Mouse (Mus musculus) CH12.LX (cell line): Measurements from ENCODE around the gene Nrros. TPM values are rescaled to one million over a fixed set of nuclear protein-coding genes. Genes with fewer than 3 reads are reported as not detected.

Experiments
- DNase-seq: peaks from one replicate; pipeline ENCODE4 v3.0.0-alpha.2; 2013; ENCODE audit errors: extremely low read depth
- H3K27ac ChIP-seq: 2 replicates; pipeline ENCODE4 v1.5.1; 2012; ENCODE audit warnings: low read depth, mild to moderate bottlenecking, control low read depth, moderate library complexity; ENCODE audit not compliant: insufficient read depth
- H3K27me3 ChIP-seq: replicated peaks from 2 replicates; pipeline ENCODE3; 2012; ENCODE audit warnings: inconsistent platforms
- H3K36me3 ChIP-seq, 2 experiments: replicated peaks in 1 of 2; 2 replicates each; pipeline versions ENCODE3 to v1.6.1; 2012; ENCODE audit warnings: inconsistent platforms in 1 of 2, low read length in 1 of 2, mild to moderate bottlenecking in 1 of 2, mixed read lengths in 1 of 2, moderate library complexity in 1 of 2; ENCODE audit not compliant: control insufficient read depth in 1 of 2, insufficient read depth in 1 of 2
- H3K4me1 ChIP-seq, 2 experiments: 2 replicates each; pipeline ENCODE4 v1.6.1; 2012; ENCODE audit warnings: inconsistent platforms in 1 of 2, moderate library complexity in 1 of 2; ENCODE audit not compliant: insufficient read depth in 2 of 2, control insufficient read depth in 1 of 2
- H3K4me2 ChIP-seq: 2 replicates; pipeline ENCODE4 v1.6.1; 2012; ENCODE audit warnings: low read depth, mild to moderate bottlenecking, control low read depth; ENCODE audit not compliant: poor library complexity, insufficient read depth, severe bottlenecking
- H3K4me3 ChIP-seq, 3 experiments: fragments of 150-350 bp in 1 of 3; sonication (generic) in 1 of 3; replicated peaks in 1 of 3; 2 replicates each; pipeline versions ENCODE3 to v1.5.1; 2011 to 2012; ENCODE audit warnings: low read depth in 2 of 3, low read length in 2 of 3, mild to moderate bottlenecking in 2 of 3, moderate library complexity in 2 of 3, control low read depth in 1 of 3, improper control_type of control experiment in 1 of 3, inconsistent platforms in 1 of 3, mixed read lengths in 1 of 3; ENCODE audit not compliant: poor library complexity in 1 of 3
- H3K79me2 ChIP-seq: replicated peaks from 2 replicates; pipeline ENCODE4 v1.6.1; 2012; ENCODE audit warnings: mild to moderate bottlenecking, moderate library complexity; ENCODE audit not compliant: control insufficient read depth, poor library complexity, insufficient read depth, severe bottlenecking; ENCODE audit errors: extremely low read depth
- H3K9ac ChIP-seq: 2 replicates; pipeline ENCODE4 v1.6.1; 2012; ENCODE audit warnings: low read depth, mild to moderate bottlenecking, control low read depth, moderate library complexity; ENCODE audit not compliant: insufficient read depth
- H3K9me3 ChIP-seq: replicated peaks from 2 replicates; pipeline ENCODE3; 2012; ENCODE audit warnings: low read length, inconsistent platforms, mixed read lengths
- CTCF ChIP-seq, 2 experiments: IDR thresholded peaks in 1 of 2; conservative IDR thresholded peaks in 1 of 2; 2 replicates each; pipeline ENCODE4 v1.5.1; 2011 to 2012; ENCODE audit warnings: low read depth in 2 of 2, low read length in 2 of 2, improper control_type of control experiment in 1 of 2, inconsistent platforms in 1 of 2, mild to moderate bottlenecking in 1 of 2, moderate library complexity in 1 of 2
- E2F4 ChIP-seq: IDR thresholded peaks from 2 replicates; pipeline ENCODE4 v1.6.1; 2011; ENCODE audit warnings: low read depth, low read length, improper control_type of control experiment; ENCODE audit not compliant: insufficient replicate concordance
- ELF1 ChIP-seq: IDR thresholded peaks from 2 replicates; pipeline ENCODE4 v1.6.1; 2014; ENCODE audit warnings: low read depth, mild to moderate bottlenecking, inconsistent platforms, low read length, improper control_type of control experiment
- EP300 ChIP-seq: IDR thresholded peaks from 2 replicates; pipeline ENCODE4 v1.6.1; 2011; ENCODE audit warnings: low read length, improper control_type of control experiment
- ETS1 ChIP-seq: conservative IDR thresholded peaks from 2 replicates; pipeline ENCODE4 v1.6.1; 2012; ENCODE audit warnings: low read depth, mild to moderate bottlenecking, inconsistent platforms, low read length, improper control_type of control experiment, moderate library complexity
- GABPA ChIP-seq: IDR thresholded peaks from 2 replicates; pipeline ENCODE4 v1.6.1; 2012; ENCODE audit warnings: low read depth, low read length, improper control_type of control experiment, inconsistent platforms; ENCODE audit not compliant: insufficient replicate concordance
- IRF4 ChIP-seq: IDR thresholded peaks from 2 replicates; pipeline ENCODE4 v1.6.1; 2014; ENCODE audit warnings: low read depth, mild to moderate bottlenecking, inconsistent platforms, low read length, improper control_type of control experiment
- MAZ ChIP-seq: IDR thresholded peaks from 2 replicates; pipeline ENCODE4 v1.6.1; 2012; ENCODE audit warnings: low read depth, mild to moderate bottlenecking, inconsistent platforms, low read length, improper control_type of control experiment, moderate library complexity
- MEF2A ChIP-seq: IDR thresholded peaks from 2 replicates; pipeline ENCODE4 v1.6.1; 2014; ENCODE audit warnings: low read depth, mild to moderate bottlenecking, inconsistent platforms, low read length, improper control_type of control experiment, borderline replicate concordance
- NELFE ChIP-seq: IDR thresholded peaks from 2 replicates; pipeline ENCODE4 v1.6.1; 2011; ENCODE audit warnings: low read depth, low read length, improper control_type of control experiment
- NRF1 ChIP-seq: IDR thresholded peaks from 2 replicates; pipeline ENCODE4 v1.6.1; 2014; ENCODE audit warnings: low read depth, mild to moderate bottlenecking, inconsistent platforms, low read length, improper control_type of control experiment, moderate library complexity
- POLR2AphosphoS2 ChIP-seq: IDR thresholded peaks from 2 replicates; pipeline ENCODE4 v1.6.1; 2011; ENCODE audit warnings: low read depth, low read length, improper control_type of control experiment
- RAD21 ChIP-seq: IDR thresholded peaks from 2 replicates; pipeline ENCODE4 v1.6.1; 2011; ENCODE audit warnings: low read depth, mild to moderate bottlenecking, low read length, improper control_type of control experiment, moderate library complexity
- RCOR1 ChIP-seq: conservative IDR thresholded peaks from 2 replicates; pipeline ENCODE4 v1.6.1; 2012; ENCODE audit warnings: low read depth, mild to moderate bottlenecking, inconsistent platforms, low read length, improper control_type of control experiment
- SMC3 ChIP-seq: IDR thresholded peaks from 2 replicates; pipeline ENCODE4 v1.6.1; 2011; ENCODE audit warnings: low read depth, low read length, improper control_type of control experiment
- TCF12 ChIP-seq: IDR thresholded peaks from 2 replicates; pipeline ENCODE4 v1.6.1; 2014; ENCODE audit warnings: low read depth, mild to moderate bottlenecking, inconsistent platforms, low read length, improper control_type of control experiment
- UBTF ChIP-seq: IDR thresholded peaks from 2 replicates; pipeline ENCODE4 v1.6.1; 2012; ENCODE audit warnings: low read depth, mild to moderate bottlenecking, inconsistent platforms, low read length, improper control_type of control experiment, moderate library complexity
- USF2 ChIP-seq: conservative IDR thresholded peaks from 2 replicates; pipeline ENCODE4 v1.6.1; 2011; ENCODE audit warnings: low read depth, low read length, improper control_type of control experiment
- ZMIZ1 ChIP-seq: IDR thresholded peaks from 2 replicates; pipeline ENCODE4 v1.6.1; 2012; ENCODE audit warnings: low read depth, mild to moderate bottlenecking, inconsistent platforms, low read length, improper control_type of control experiment
- dilution Hi-C: fragments of 300-500 bp; cut with MboI; formaldehyde crosslinking; loops from 2 replicates; pipeline ENCODE4 v1.14.3; 2020; ENCODE audit warnings: low sequenced_read_pairs; ENCODE audit not compliant: extremely low pct_unique_long_range_greater_than_20kb, extremely low pct_ligation_motif_present
- in situ Hi-C: fragments of 300-500 bp; cut with MboI; formaldehyde crosslinking; loops from 3 replicates; pipeline ENCODE4 v1.14.3; 2019; ENCODE audit warnings: low sequenced_read_pairs, low pct_ligation_motif_present, low pct_unique_long_range_greater_than_20kb, mixed read lengths
- polyA plus RNA-seq: library from polyadenylated mRNA; unstranded; fragments of >175 nt; gene quantifications from 2 replicates; pipeline ENCODE4 v1.2.1, GENCODE M21; 2012; ENCODE audit warnings: low read depth; ENCODE audit not compliant: insufficient read length
- total RNA-seq, 2 experiments: library from RNA; depleted of rRNA; stranded (reverse); fragments of 300-350 nt in 1 of 2; fragments of >200 nt in 1 of 2; gene quantifications; 2 replicates each; pipeline ENCODE4 v1.2.3; 2012 to 2014

Nrros gene
- total and polyA plus RNA-seq, 3 experiments, result 49.6 to 71.0 (median 64.3) TPM

DNA sequence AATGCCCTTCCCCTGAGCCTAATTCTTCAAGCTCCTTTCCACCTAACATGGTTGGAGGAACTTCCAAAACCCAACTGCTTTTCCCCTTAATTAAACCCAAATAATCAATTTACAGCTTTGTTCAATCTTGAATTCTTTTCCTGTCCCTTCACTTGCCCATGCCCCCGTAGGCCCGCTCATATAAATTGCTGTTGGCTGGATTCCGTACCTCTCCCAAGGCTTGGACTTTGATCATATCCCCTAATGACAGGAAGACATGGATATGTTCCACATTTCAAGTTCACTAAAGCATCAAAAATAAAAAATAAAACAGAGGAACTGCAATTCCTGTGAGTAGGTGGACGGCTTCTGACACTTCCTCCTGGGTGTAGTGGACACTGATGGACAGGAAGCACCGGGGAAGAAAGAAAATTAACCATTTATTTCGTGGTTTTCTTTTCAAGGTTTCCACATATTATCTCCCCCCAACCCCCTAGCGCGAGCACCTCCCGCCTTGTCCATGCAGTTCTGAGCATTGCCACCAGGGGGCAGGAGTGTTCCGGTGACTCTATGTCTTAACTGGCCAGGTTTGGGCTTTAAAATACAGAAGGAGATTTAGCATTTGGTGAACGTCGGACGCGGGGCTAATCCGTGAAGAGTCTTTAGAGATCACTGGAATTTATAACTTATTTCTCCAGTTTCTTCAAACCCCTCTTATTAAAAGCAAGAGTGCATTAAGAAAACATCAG is 50.3 kb downstream of the Nrros start (continued):
- TF ChIP-seq EP300 (peak; percentile 3; the same call in 1 of the 2 replicates), MEF2A (peak; percentile 67; the same call in 1 of the 2 replicates), USF2 (no peak), SMC3 (peak; percentile 99), E2F4 (peak; percentile 85; the same call in 1 of the 2 replicates), POLR2AphosphoS2 (no peak), MAZ (peak; percentile 91), NELFE (peak; percentile 66; the same call in 1 of the 2 replicates), ZMIZ1 (no peak), RAD21 (peak; percentile 100), CTCF (conservative IDR thresholded peaks at IDR 0.05 in 1 of 2, IDR thresholded peaks at IDR 0.05 in 1 of 2; ENCODE audit: low read depth in 2 of 2, low read length in 2 of 2) (peak; percentile 92 to 99), RCOR1 (0 out of 2 replicates have a peak, but pooled peaks have one; percentile 47), ELF1 (peak; percentile 53; the same call in 1 of the 2 replicates), ETS1 (no peak), NRF1 (0 out of 2 replicates have a peak, but pooled peaks have one; percentile 33), UBTF (peak; percentile 56; the same call in 1 of the 2 replicates), TCF12 (peak; percentile 58; the same call in 1 of the 2 replicates)

GRCm38 (mm10) chr16:32114406-32114805 is 51.0 kb downstream of the Nrros start:
- no peak overlapping the region for H3K27ac ChIP-seq
- TF ChIP-seq GABPA, result no peak
- TF ChIP-seq IRF4, result 0 out of 2 replicates have a peak, but pooled peaks have one; percentile 3
- H3K27me3 ChIP-seq, result no peaks in the 10 kb centered on the region
- dilution Hi-C loops (no loop called here), in situ Hi-C loops (loop anchor here (5.0 kb wide), 1 partner anchor 88 kb away; no protein-coding TSS in a partner anchor)
- no peaks in the 10 kb centered on the region for H3K9me3 ChIP-seq
- no peaks in the 10 kb centered on the region for H3K79me2 ChIP-seq
- no peak overlapping the region for H3K4me2 ChIP-seq
- DNase-seq, result no peak
- peaks cover 0 to 6% of the 10 kb centered on the region in 2 experiments for H3K36me3 ChIP-seq
- H3K4me1 ChIP-seq, result peaks cover 4 to 44% of the 10 kb centered on the region in 2 experiments; a peak in 3 of 4 replicates
- H3K4me3 ChIP-seq, result no peak overlapping the region
- H3K9ac ChIP-seq, result no peak overlapping the region
